Mouse (Mus musculus) heart, adult 2 months (tissue): ENCODE measurements at regions not wholly inside any gene's neighbourhood (a gene's known extent, or its start where the extent isn't known, plus 50 kb on each side); places are given as distances from the start of the nearest gene placed in this dataset.

ENCODE experiments used
- CTCF ChIP-seq: fragments of 200-600 bp; IDR thresholded peaks from 2 replicates; pipeline ENCODE4 v1.8.1; 2022; ENCODE audit warnings: antibody characterized with exemption, mild to moderate bottlenecking, moderate library complexity
- EP300 ChIP-seq: fragments of 200-500 bp; IDR thresholded peaks from 2 replicates; pipeline ENCODE4 v1.6.1; 2011; ENCODE audit warnings: low read depth, low read length, control low read depth; ENCODE audit not compliant: insufficient read depth

DNA sequence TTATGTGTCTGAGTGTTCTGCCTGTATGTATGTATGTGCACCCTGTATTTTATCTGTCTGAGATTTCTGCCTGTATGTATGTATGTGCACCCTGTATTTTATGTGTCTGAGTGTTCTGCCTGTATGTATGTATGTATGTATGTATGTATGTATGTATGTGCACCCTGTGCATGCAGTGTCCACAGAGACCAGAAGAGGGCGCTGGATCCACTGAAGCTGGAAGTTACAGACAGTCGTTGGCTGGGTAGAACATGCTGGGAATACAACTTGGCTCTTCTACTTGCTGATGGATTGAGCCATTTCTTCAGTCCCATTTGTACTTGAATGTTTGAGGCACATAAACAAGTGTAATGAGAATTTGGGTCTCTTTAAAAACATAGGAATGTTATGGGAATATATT, 173.3 kb downstream of the Trim29 start:
- TF ChIP-seq CTCF (no peak), EP300 (no peak)
